Mouse (Mus musculus) heart, postnatal 25 days (tissue): ENCODE measurements around the gene Flad1. TPM values are rescaled to one million over a fixed set of nuclear protein-coding genes. Genes with fewer than 3 reads are reported as not detected.
A peak's percentile ranks its signal among the peaks of the same experiment; 100 is the strongest.

ENCODE experiments used
- DNase-seq: peaks from one replicate; pipeline ENCODE4 v3.0.0; 2022; ENCODE audit warnings: low spot score
- intact Hi-C: fragments of 180-260 bp; cut with DNase I; formaldehyde crosslinking; loops from one replicate; pipeline ENCODE4 v1.15.1; 2025
- total RNA-seq, 2 experiments: library from RNA; stranded (reverse); gene quantifications; 2 replicates each; pipeline ENCODE4 v1.2.3; 2021

Flad1 gene
- total RNA-seq, 2 experiments from 2014 or later: 57.5 to 60.8 TPM

DNA sequence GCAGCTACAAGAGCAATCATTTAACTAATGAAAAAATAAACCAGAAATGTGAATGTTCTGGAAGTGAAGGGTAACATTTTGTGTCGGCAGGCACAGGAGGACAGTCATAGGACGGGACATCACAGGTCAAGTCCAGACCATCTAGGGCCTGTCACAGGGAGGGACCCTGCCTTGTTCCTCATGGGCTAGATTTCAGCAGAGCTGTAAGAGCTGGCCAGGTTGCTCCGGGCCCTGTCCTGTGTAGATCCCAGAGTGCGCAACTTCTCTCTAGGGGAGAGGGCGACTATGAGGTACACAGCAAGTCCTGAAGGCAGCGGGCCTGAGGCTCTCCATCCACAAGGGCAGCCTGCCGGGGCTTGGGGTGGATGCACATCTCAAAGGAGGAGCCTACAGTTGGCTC is 50.0 kb downstream of the Flad1 start, which contains the start of gene Dcst2:
Dcst2 (plus strand) TSS at position 301 of the 400 bp plus-strand sequence.
- intact Hi-C loops: no loop called here
- DNase-seq: no peak

DNA sequence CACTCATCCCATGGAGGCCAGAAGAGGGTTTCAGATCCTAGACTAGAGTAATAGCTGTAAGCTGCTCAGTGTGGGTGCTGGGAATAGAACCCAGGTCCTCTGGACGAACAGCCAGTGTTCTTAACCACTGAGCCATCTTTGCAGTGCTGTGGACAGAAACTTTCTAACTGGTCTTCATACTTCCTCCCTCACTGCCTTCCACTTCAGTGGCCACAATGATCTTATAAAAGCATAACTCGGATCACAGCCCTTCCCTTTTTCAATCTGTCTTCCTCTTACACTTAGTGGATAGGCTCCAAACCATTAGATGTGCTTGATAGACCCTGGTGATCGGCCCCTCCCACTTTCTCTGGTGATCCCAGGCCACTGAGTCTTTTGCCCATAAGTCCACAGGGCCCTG is 51.4 kb downstream of the Flad1 start:
- no peak for DNase-seq
- intact Hi-C loops: no loop called here

DNA sequence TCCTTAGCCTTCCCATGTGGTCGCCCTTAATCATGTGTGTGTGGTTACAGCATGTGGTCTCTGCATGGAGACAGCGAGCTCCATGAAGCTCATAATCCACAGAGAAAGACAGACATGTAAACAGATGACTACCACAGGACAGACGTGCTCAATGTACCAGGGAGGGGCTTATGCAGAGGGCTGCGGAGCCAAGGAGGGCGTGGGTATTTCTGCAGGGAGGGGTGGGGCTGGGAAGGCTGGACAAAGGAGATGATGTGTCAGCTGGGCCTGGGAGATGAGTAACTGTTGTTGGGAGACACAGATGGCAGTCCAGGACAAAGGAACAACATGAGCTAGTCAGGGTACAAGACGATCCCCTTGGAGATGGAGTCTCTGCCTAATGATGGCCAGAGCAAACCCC is 52.0 kb downstream of the Flad1 start:
- intact Hi-C loops: no loop called here
- no peak for DNase-seq

DNA sequence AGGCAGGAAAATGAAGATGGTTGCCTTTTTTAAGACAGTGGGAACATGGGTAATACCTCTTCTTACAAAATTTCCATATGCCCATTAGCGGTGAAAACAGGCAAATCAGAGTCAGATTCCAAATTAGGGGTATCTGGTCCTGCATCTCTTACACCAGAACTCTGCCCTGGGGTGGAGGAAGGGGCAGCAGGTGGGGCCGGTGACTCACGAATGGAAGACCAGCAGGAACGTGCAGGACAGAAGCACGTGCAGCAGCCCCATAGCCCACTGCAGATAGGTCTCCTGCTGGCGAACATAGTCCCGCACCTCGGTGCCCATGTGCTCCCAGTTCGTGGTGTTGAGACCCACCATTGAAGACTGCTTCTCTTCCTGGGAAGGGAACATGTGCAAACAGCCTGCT is 55.6 kb downstream of the Flad1 start:
- DNase-seq: no peak
- intact Hi-C loops: no loop called here

DNA sequence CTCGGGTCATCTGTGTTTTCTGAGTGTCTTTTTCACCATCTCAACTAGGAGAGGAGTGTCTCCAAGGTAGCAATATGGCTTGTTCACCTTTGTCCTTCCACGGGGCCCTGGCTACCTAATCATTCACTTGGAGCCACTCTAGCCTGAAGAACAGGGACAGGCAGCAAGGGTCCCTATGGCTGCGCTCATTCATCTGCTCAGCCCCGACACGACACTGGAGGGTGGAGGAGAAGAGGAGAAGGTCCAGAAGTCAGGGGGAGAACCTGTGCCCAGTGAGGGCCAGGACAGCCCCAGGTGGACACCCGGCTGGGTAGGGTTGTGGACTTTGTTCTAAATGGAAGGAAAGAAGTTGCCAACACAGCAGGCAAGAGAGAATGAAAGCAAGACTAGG is 56.2 kb downstream of the Flad1 start:
- intact Hi-C loops: no loop called here
- no peak for DNase-seq

DNA sequence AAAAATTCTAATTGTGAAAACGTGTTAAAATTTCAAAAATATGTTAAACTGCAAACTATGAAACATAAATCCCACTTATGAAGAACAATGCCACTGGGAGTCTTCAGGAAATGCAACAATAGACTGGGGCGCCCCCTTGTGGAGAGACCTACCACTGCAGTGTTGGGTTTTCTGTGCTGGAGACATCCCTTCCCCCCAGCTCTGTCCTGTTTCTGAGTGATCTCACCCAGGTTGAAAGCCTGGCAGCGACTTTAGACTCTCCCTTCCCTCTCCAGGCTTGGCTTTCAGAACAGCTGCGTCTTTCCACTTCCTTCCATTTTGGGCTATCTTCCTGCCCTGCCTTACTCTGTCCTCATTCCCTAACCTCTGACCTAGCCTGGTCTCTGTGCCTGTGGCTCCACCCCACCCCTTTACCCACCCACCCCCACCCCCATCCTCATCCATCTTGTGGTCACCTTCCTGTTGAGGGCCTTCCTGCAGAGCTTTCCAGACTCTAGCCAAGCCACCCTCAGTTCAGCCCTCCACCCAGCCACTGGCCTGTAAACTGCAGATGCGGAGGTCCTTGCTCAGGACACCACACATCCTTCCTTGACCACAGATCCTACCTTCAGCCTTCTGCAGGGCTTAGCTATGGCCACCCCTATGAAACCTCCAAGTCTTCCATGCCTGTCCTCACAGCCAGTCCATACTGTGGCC is 56.7 kb downstream of the Flad1 start:
- intact Hi-C loops: loop anchor here (1.0 kb wide), 2 partner anchors 15 to 39 kb away; no protein-coding TSS in a partner anchor
- DNase-seq: peak; percentile 74

DNA sequence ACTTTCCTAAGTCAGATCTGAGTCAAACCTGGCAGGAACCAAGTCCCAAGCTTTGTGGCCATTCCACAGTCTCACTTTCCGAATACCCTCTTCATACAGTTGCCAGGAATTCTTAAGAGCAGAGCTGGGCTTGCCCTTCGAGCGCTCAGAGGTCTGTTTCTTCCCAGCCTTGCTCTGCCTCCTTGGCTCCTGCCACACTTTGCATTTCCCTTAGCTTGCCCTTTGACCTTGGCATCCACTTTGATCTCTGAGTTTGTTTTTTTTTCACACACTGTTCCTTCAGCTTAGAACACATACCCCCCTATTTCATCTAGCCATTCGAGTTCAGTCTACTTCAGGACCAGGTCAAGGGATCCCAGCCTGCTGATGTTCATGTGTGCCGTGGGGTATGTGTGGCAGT is 60.4 kb downstream of the Flad1 start:
- intact Hi-C loops: no loop called here
- DNase-seq: no peak

Other genes starting within 250 kb of the Flad1 start
- 10 to 100 TPM; 18.1 to 18.7 TPM for gene Clk2, start 247.1 kb downstream of the Flad1 start, total RNA-seq
- gene Scamp3, start 234.4 kb downstream of the Flad1 start, total RNA-seq: 10 to 100 TPM; 48.9 to 50.2 TPM
- gene Fam189b, start 228.7 kb downstream of the Flad1 start, total RNA-seq: 1 to 10 TPM; 5.2 to 5.7 TPM
- 10 to 100 TPM; 18.2 to 20.9 TPM for gene Gba, start 208.9 kb downstream of the Flad1 start, total RNA-seq
- gene Thbs3, start 196.7 kb downstream of the Flad1 start, total RNA-seq: 1 to 10 TPM; 6.1 to 7.2 TPM
- 10 to 100 TPM; 62.3 to 62.6 TPM for gene Mtx1, start 184.8 kb downstream of the Flad1 start, total RNA-seq
- gene Muc1, start 182.8 kb downstream of the Flad1 start, total RNA-seq: under 1 TPM; 0.22 to 0.39 TPM
- gene Krtcap2, start 165.9 kb downstream of the Flad1 start, total RNA-seq: 10 to 100 TPM; 73.5 to 87.6 TPM
- gene Trim46, start 165.6 kb downstream of the Flad1 start, total RNA-seq: under 1 TPM; 0.47 to 0.59 TPM
- 10 to 100 TPM; 51.7 to 53.9 TPM for gene Dpm3, start 152.5 kb downstream of the Flad1 start, total RNA-seq
- gene Slc50a1, start 141.3 kb downstream of the Flad1 start, total RNA-seq: 10 to 100 TPM; 21.0 TPM
- gene Efna1, start 130.7 kb downstream of the Flad1 start, total RNA-seq: 10 to 100 TPM; 29.4 to 33.5 TPM
- gene Efna3, start 88.9 kb downstream of the Flad1 start, total RNA-seq: under 1 TPM in 1 of 2 experiments, not detected in 1; 0.31 TPM
- gene Efna4, start 73.8 kb downstream of the Flad1 start, total RNA-seq: under 1 TPM; 0.31 to 0.47 TPM
- 10 to 100 TPM; 52.7 to 68.7 TPM for gene Adam15, start 61.9 kb downstream of the Flad1 start, total RNA-seq
- not detected for gene Dcst2, start 49.9 kb downstream of the Flad1 start, total RNA-seq
- gene Dcst1, start 46.6 kb downstream of the Flad1 start, total RNA-seq: not detected
- 10 to 100 TPM; 20.6 to 25.1 TPM for gene Zbtb7b, start 17.1 kb downstream of the Flad1 start, total RNA-seq
- gene Lenep, start 9.1 kb downstream of the Flad1 start, total RNA-seq: under 1 TPM; 0.23 to 0.59 TPM
- 1 to 10 TPM; 4.1 to 4.7 TPM for gene Cks1b, start 6.5 kb upstream of the Flad1 start, total RNA-seq
- 10 to 100 TPM; 35.7 to 35.8 TPM for gene Shc1, start 6.6 kb upstream of the Flad1 start, total RNA-seq
- gene Pygo2, start 18.3 kb upstream of the Flad1 start, total RNA-seq: 10 to 100 TPM; 13.5 to 18.0 TPM
- gene Pbxip1, start 24.8 kb upstream of the Flad1 start, total RNA-seq: 10 to 100 TPM; 49.2 to 56.9 TPM
- 1 to 10 TPM; 7.4 to 8.4 TPM for gene Pmvk, start 42.7 kb upstream of the Flad1 start, total RNA-seq
- 1 to 10 TPM; 2.3 to 2.8 TPM for gene Kcnn3, start 108.3 kb upstream of the Flad1 start, total RNA-seq